Mouse (Mus musculus) C2C12 (cell line): ENCODE data around the gene Fam205a2. TPM values are rescaled to one million over a fixed set of nuclear protein-coding genes. Genes with fewer than 3 reads are reported as not detected.
"Not testable (repeated sequence)": the region's sequence is repeated elsewhere in the genome, so short reads cannot be mapped to it uniquely, and the experiment has no call there.

Source experiments
- H3K27me3 ChIP-seq: one replicate; pipeline ENCODE4 v1.6.1; 2011; ENCODE audit not compliant: control insufficient read depth, insufficient read depth, insufficient read length
- H3K36me3 ChIP-seq: one replicate; pipeline ENCODE4 v1.6.1; 2011; ENCODE audit not compliant: control insufficient read depth, insufficient read depth
- H3K4me3 ChIP-seq: one replicate; pipeline ENCODE4 v1.5.1; 2011; ENCODE audit warnings: mild to moderate bottlenecking, control low read depth; ENCODE audit not compliant: poor library complexity, insufficient read depth, severe bottlenecking
- H3K79me2 ChIP-seq: one replicate; pipeline ENCODE4 v1.6.1; 2011; ENCODE audit not compliant: control insufficient read depth, insufficient read depth
- H3K79me3 ChIP-seq: one replicate; pipeline ENCODE4 v1.6.1; 2011; ENCODE audit warnings: low read depth, control low read depth
- H3ac ChIP-seq: one replicate; pipeline ENCODE3; 2011; ENCODE audit warnings: low read depth; ENCODE audit not compliant: control insufficient read depth, insufficient read length
- long read RNA-seq, 2 experiments: library from polyadenylated mRNA; unstranded; transcript quantifications; one replicate each; pipeline ENCODE4 v2.0.0; 2019 to 2020
- polyA plus RNA-seq: library from polyadenylated mRNA; unstranded; fragments of >200 nt; fragmentation: generic; extraction: Trizol; gene quantifications from one replicate; pipeline ENCODE4 v1.2.1, GENCODE M21; 2012; ENCODE audit warnings: missing spikeins

Fam205a2 gene
- not detected for polyA plus RNA-seq
- long read RNA-seq, experiment 1: 0 reads
- long read RNA-seq, experiment 2: 0 reads

GRCm38 (mm10) chr4:42528075-42528474, at the start of gene Fam205a2:
Fam205a2 (minus strand) TSS chr4:42528175.
- not testable (repeated sequence) for H3K36me3 ChIP-seq, H3ac ChIP-seq, H3K79me2 ChIP-seq, H3K4me3 ChIP-seq, H3K79me3 ChIP-seq, H3K27me3 ChIP-seq

Other genes with a start within 250 kb of the Fam205a2 start
- gene Gm21953, start 233.9 kb downstream of the Fam205a2 start, polyA plus RNA-seq: not detected
- not detected for gene Fam205a3, start 209.8 kb downstream of the Fam205a2 start, polyA plus RNA-seq
- not detected for gene Gm21586, start 88.8 kb downstream of the Fam205a2 start, polyA plus RNA-seq
- gene Gm2163, start 61.4 kb downstream of the Fam205a2 start, polyA plus RNA-seq: not detected
- not detected for gene Gm10591, start 84.0 kb upstream of the Fam205a2 start, polyA plus RNA-seq
- not detected for gene Gm2564, start 101.5 kb upstream of the Fam205a2 start, polyA plus RNA-seq
- gene Ccl27b, start 127.1 kb upstream of the Fam205a2 start, polyA plus RNA-seq: not detected
- gene Il11ra2, start 133.7 kb upstream of the Fam205a2 start, polyA plus RNA-seq: not detected
- not detected for gene 4930578G10Rik, start 207.4 kb upstream of the Fam205a2 start, polyA plus RNA-seq
- gene Ccl19, start 228.4 kb upstream of the Fam205a2 start, polyA plus RNA-seq: not detected
- not detected for gene Ccl21a, start 245.8 kb upstream of the Fam205a2 start, polyA plus RNA-seq